ENCODE assay signal across 11 mouse cellular contexts in genomic region chr9:44399114-44399794, GRCm38 (mm10). TPM values are rescaled to one million over a fixed set of nuclear protein-coding genes. Genes with fewer than 3 reads are reported as not detected.
DNase-seq lines count a peak whose midpoint lies in the region; ATAC-seq and TF ChIP-seq lines count a peak whose summit lies in the region.
"Had no signal": no experiment of that assay in that cellular context is flagged by ENCODE, and none has a peak within 500 bp of the region (broad histone marks: within the 10 kb centered on the region; RNA-seq: fewer than 3 reads in every experiment).

No protein-coding gene starts in this region.

- no peaks in the 10 kb centered on the region for H3K27me3 ChIP-seq in heart, embryonic 12.5 days (replicated peaks)
- H3K27me3 ChIP-seq in midbrain, postnatal 0 days (ENCODE audit: insufficient read depth, low read length), result no peaks in the 10 kb centered on the region
- H3K27me3 ChIP-seq in midbrain, embryonic 14.5 days (ENCODE audit: control insufficient read depth, insufficient read depth, low read length), result no peaks in the 10 kb centered on the region

- no peak for TF ChIP-seq CTCF in midbrain, postnatal 0 days (IDR thresholded peaks at IDR 0.05)

- no peak for ATAC-seq in heart, embryonic 12.5 days (ENCODE audit: insufficient number of reproducible peaks, low FRiP score)
- ATAC-seq in midbrain, postnatal 0 days (ENCODE audit: low FRiP score), result no peak
- ATAC-seq in midbrain, embryonic 14.5 days (ENCODE audit: low FRiP score, low TSS enrichment), result no peak

- WGBS in heart, embryonic 12.5 days, result 84% methylated on average over 13 of the region's 13 CpGs
- WGBS in midbrain, postnatal 0 days, result 87% methylated on average over 13 of the region's 13 CpGs
- 86% methylated on average over 13 of the region's 13 CpGs for WGBS in midbrain, embryonic 14.5 days

- H3K4me3 ChIP-seq in heart, embryonic 12.5 days, result no peak overlapping the region
- no peak overlapping the region for H3K4me3 ChIP-seq in midbrain, postnatal 0 days (ENCODE audit: low read depth, low read length)
- H3K4me3 ChIP-seq in midbrain, embryonic 14.5 days (replicated peaks; ENCODE audit: low read depth, low read length), result no peak overlapping the region
- H3K4me3 ChIP-seq: embryonic facial prominence, embryonic 12.5 days had no signal

- peaks cover 23% of the 10 kb centered on the region for H3K4me1 ChIP-seq in heart, embryonic 12.5 days (replicated peaks)
- peaks cover 5% of the 10 kb centered on the region; the same call in 1 of the 2 replicates for H3K4me1 ChIP-seq in midbrain, postnatal 0 days (ENCODE audit: insufficient read depth, low read length)
- peaks cover 14% of the 10 kb centered on the region for H3K4me1 ChIP-seq in midbrain, embryonic 14.5 days (ENCODE audit: control insufficient read depth, insufficient read depth, low read length)

- intact Hi-C loops in heart, postnatal 25 days (cut with DNase I), result no loop called here

- DNase-seq in heart, postnatal 25 days (ENCODE audit: low spot score), result no peak
- DNase-seq in midbrain, postnatal 0 days (ENCODE audit: low spot score), result no peak
- DNase-seq in midbrain, embryonic 14.5 days, result no peak
- DNase-seq in kidney, postnatal 25 days, result peak; percentile 18 to 55
- no peak for DNase-seq in right cerebral cortex, postnatal 14 days
- no peak for DNase-seq in layer of hippocampus, adult 18-20 months (ENCODE audit: low spot score in 2 of 2)
- DNase-seq in layer of hippocampus, postnatal 25 days (ENCODE audit: extremely low spot score in 1 of 2, low spot score in 1 of 2), result no peak
- DNase-seq: lung, postnatal 4 days; thymus, adult 18-20 months had no signal

- H3K36me3 ChIP-seq in heart, embryonic 12.5 days, result peaks cover 58% of the 10 kb centered on the region
- peaks cover 43% of the 10 kb centered on the region for H3K36me3 ChIP-seq in midbrain, postnatal 0 days (ENCODE audit: insufficient read depth, low read length)
- H3K36me3 ChIP-seq in midbrain, embryonic 14.5 days (ENCODE audit: control insufficient read depth, insufficient read depth, low read length), result peaks cover 55% of the 10 kb centered on the region

- H3K4me2 ChIP-seq in heart, embryonic 12.5 days, result no peak overlapping the region
- H3K4me2 ChIP-seq in midbrain, postnatal 0 days (ENCODE audit: low read depth, low read length, poor library complexity, severe bottlenecking), result no peak overlapping the region
- H3K4me2 ChIP-seq in midbrain, embryonic 14.5 days (ENCODE audit: low read length), result no peak overlapping the region
- H3K4me2 ChIP-seq: embryonic facial prominence, embryonic 12.5 days had no signal

- H3K27ac ChIP-seq in heart, embryonic 12.5 days (ENCODE audit: poor library complexity, severe bottlenecking), result no peak overlapping the region
- H3K27ac ChIP-seq in midbrain, postnatal 0 days (ENCODE audit: low read depth, low read length), result no peak overlapping the region
- H3K27ac ChIP-seq in midbrain, embryonic 14.5 days (replicated peaks; ENCODE audit: low read depth, low read length), result no peak overlapping the region
- H3K27ac ChIP-seq: embryonic facial prominence, embryonic 12.5 days had no signal

- no peaks in the 10 kb centered on the region for H3K9me3 ChIP-seq in heart, embryonic 12.5 days (replicated peaks)
- H3K9me3 ChIP-seq in midbrain, postnatal 0 days (ENCODE audit: low read length), result no peaks in the 10 kb centered on the region
- H3K9me3 ChIP-seq in midbrain, embryonic 14.5 days (ENCODE audit: control insufficient read depth, low read length), result no peaks in the 10 kb centered on the region
- H3K9me3 ChIP-seq: embryonic facial prominence, embryonic 12.5 days had no signal

- 0 out of 2 replicates have a peak overlapping the region, but pooled peaks have one; percentile 3 for H3K9ac ChIP-seq in heart, embryonic 12.5 days
- H3K9ac ChIP-seq in midbrain, postnatal 0 days (replicated peaks; ENCODE audit: low read length, poor library complexity, severe bottlenecking), result 0 out of 2 replicates have a peak overlapping the region, but pooled peaks have one; percentile 8
- no peak overlapping the region for H3K9ac ChIP-seq in midbrain, embryonic 14.5 days (replicated peaks; ENCODE audit: low read length)
- H3K9ac ChIP-seq: embryonic facial prominence, embryonic 12.5 days had no signal

RNA-seq across cellular contexts. Expression of gene Slc37a4, which starts 2.6 kb away (rescaled TPM):
- polyA plus RNA-seq in heart, embryonic 12.5 days (2016; fragmentation: Nextera tagmentation; extraction: Ambion mirVana), result 28.1 and 33.0 TPM in 2 replicates
- total RNA-seq in heart, postnatal 25 days (2021), result 10 to 100 TPM; 25.5 to 27.9 TPM
- total RNA-seq in midbrain, postnatal 0 days (2014; rRNA removed), result 70.7 and 99.6 TPM in 2 replicates
- 35.9 and 42.2 TPM in 2 replicates for polyA plus RNA-seq in midbrain, postnatal 0 days (2015; fragmentation: Nextera tagmentation; extraction: Ambion mirVana)
- polyA plus RNA-seq in midbrain, embryonic 14.5 days (2014; fragmentation: Nextera tagmentation; extraction: Ambion mirVana), result 42.9 and 46.8 TPM in 2 replicates
- 10 to 100 TPM; 27.4 to 28.9 TPM for total RNA-seq in layer of hippocampus, adult 18-20 months (2021)
- total RNA-seq in layer of hippocampus, postnatal 25 days (2021), result 10 to 100 TPM; 32.6 to 34.7 TPM

RNA-seq across cellular contexts. Expression of gene Rps25, which starts 7.7 kb away (rescaled TPM):
- polyA plus RNA-seq in heart, embryonic 12.5 days (2016; fragmentation: Nextera tagmentation; extraction: Ambion mirVana), result 1,234 and 1,239 TPM in 2 replicates
- 100 to 1,000 TPM; 745 to 824 TPM for total RNA-seq in heart, postnatal 25 days (2021)
- 298 and 395 TPM in 2 replicates for total RNA-seq in midbrain, postnatal 0 days (2014; rRNA removed)
- polyA plus RNA-seq in midbrain, postnatal 0 days (2015; fragmentation: Nextera tagmentation; extraction: Ambion mirVana), result 1,596 and 1,621 TPM in 2 replicates
- polyA plus RNA-seq in midbrain, embryonic 14.5 days (2014; fragmentation: Nextera tagmentation; extraction: Ambion mirVana), result 1,282 and 1,427 TPM in 2 replicates
- 100 to 1,000 TPM; 717 to 799 TPM for total RNA-seq in layer of hippocampus, adult 18-20 months (2021)
- 100 to 1,000 TPM; 616 to 726 TPM for total RNA-seq in layer of hippocampus, postnatal 25 days (2021)

RNA-seq across cellular contexts. Expression of gene Trappc4, which starts 8.1 kb away (rescaled TPM):
- 82.6 and 85.2 TPM in 2 replicates for polyA plus RNA-seq in heart, embryonic 12.5 days (2016; fragmentation: Nextera tagmentation; extraction: Ambion mirVana)
- 10 to 100 TPM; 34.9 to 35.1 TPM for total RNA-seq in heart, postnatal 25 days (2021)
- 149 and 166 TPM in 2 replicates for total RNA-seq in midbrain, postnatal 0 days (2014; rRNA removed)
- 326 and 327 TPM in 2 replicates for polyA plus RNA-seq in midbrain, postnatal 0 days (2015; fragmentation: Nextera tagmentation; extraction: Ambion mirVana)
- polyA plus RNA-seq in midbrain, embryonic 14.5 days (2014; fragmentation: Nextera tagmentation; extraction: Ambion mirVana), result 329 and 359 TPM in 2 replicates
- 10 to 100 TPM; 70.1 to 72.2 TPM for total RNA-seq in layer of hippocampus, adult 18-20 months (2021)
- total RNA-seq in layer of hippocampus, postnatal 25 days (2021), result 10 to 100 TPM; 65.1 to 76.5 TPM

RNA-seq across cellular contexts. Expression of gene Ccdc84, which starts 19.1 kb away (rescaled TPM):
- 19.1 and 21.6 TPM in 2 replicates for polyA plus RNA-seq in heart, embryonic 12.5 days (2016; fragmentation: Nextera tagmentation; extraction: Ambion mirVana)
- 1 to 10 TPM; 7.2 to 8.0 TPM for total RNA-seq in heart, postnatal 25 days (2021)
- 20.0 and 23.2 TPM in 2 replicates for total RNA-seq in midbrain, postnatal 0 days (2014; rRNA removed)
- 30.2 and 36.1 TPM in 2 replicates for polyA plus RNA-seq in midbrain, postnatal 0 days (2015; fragmentation: Nextera tagmentation; extraction: Ambion mirVana)
- 33.3 and 36.4 TPM in 2 replicates for polyA plus RNA-seq in midbrain, embryonic 14.5 days (2014; fragmentation: Nextera tagmentation; extraction: Ambion mirVana)
- 10 to 100 TPM; 19.0 to 21.1 TPM for total RNA-seq in layer of hippocampus, adult 18-20 months (2021)
- 10 to 100 TPM; 16.8 to 24.1 TPM for total RNA-seq in layer of hippocampus, postnatal 25 days (2021)

RNA-seq across cellular contexts. Expression of gene Hyou1, which starts 20.0 kb away (rescaled TPM):
- polyA plus RNA-seq in heart, embryonic 12.5 days (2016; fragmentation: Nextera tagmentation; extraction: Ambion mirVana), result 21.5 and 23.6 TPM in 2 replicates
- total RNA-seq in heart, postnatal 25 days (2021), result 10 to 100 TPM; 70.2 to 78.9 TPM
- total RNA-seq in midbrain, postnatal 0 days (2014; rRNA removed), result 64.7 and 78.8 TPM in 2 replicates
- 16.9 and 18.5 TPM in 2 replicates for polyA plus RNA-seq in midbrain, postnatal 0 days (2015; fragmentation: Nextera tagmentation; extraction: Ambion mirVana)
- polyA plus RNA-seq in midbrain, embryonic 14.5 days (2014; fragmentation: Nextera tagmentation; extraction: Ambion mirVana), result 18.2 and 27.1 TPM in 2 replicates
- 100 to 1,000 TPM; 130 to 141 TPM for total RNA-seq in layer of hippocampus, adult 18-20 months (2021)
- total RNA-seq in layer of hippocampus, postnatal 25 days (2021), result 100 to 1,000 TPM; 114 to 123 TPM

Comparison
In these comparisons a context has a peak if more than half of its experiments do, and no peak if none do; other contexts are left out.
1. DNase-seq: peak in kidney, postnatal 25 days (2 of 2); none in heart, postnatal 25 days (single experiment), midbrain, postnatal 0 days (single experiment), midbrain, embryonic 14.5 days (single experiment), right cerebral cortex, postnatal 14 days (single experiment), layer of hippocampus, adult 18-20 months (0 of 2) and layer of hippocampus, postnatal 25 days (0 of 2).